Mouse (Mus musculus): Measurements from ENCODE around the gene Vmn1r18. TPM values are rescaled to one million over a fixed set of nuclear protein-coding genes. Genes with fewer than 3 reads are reported as not detected.

Vmn1r18 gene
- total RNA-seq (2012; rRNA removed) (not detected in 2 replicates), polyA plus RNA-seq (2012; ENCODE audit: insufficient read depth in 1 of 2, insufficient read length in 2 of 2, low read depth in 1 of 2, low replicate concordance in 2 of 2, missing spikeins in 1 of 2) (under 1 TPM in 1 of 2 experiments, not detected in 1; under 0.01 TPM)

- no peak within 1 kb of the TSS for H3K4me3 ChIP-seq (ENCODE audit: control insufficient read depth in 1 of 2, insufficient read depth in 1 of 2, low read depth in 2 of 2, low read length in 2 of 2)
- no peak within 1 kb of the TSS for H3K9ac ChIP-seq (ENCODE audit: control insufficient read depth, low read depth, low read length, poor library complexity, severe bottlenecking)
- H3K27ac ChIP-seq (ENCODE audit: control insufficient read depth, low read depth, low read length), result no peak within 1 kb of the TSS
- H3K9me3 ChIP-seq (replicated peaks; ENCODE audit: insufficient read depth, low read length), result no peaks in the 10 kb centered on the region
- H3K4me1 ChIP-seq (ENCODE audit: control insufficient read depth in 1 of 2, insufficient read depth in 2 of 2, low read length in 2 of 2), result no peaks in the 10 kb centered on the region
- TF ChIP-seq ELF1 (IDR thresholded peaks at IDR 0.05; ENCODE audit: low read depth, low read length), result no peak
- TF ChIP-seq MEF2A (IDR thresholded peaks at IDR 0.05; ENCODE audit: extremely low read depth, insufficient replicate concordance, low read depth, low read length, poor library complexity, severe bottlenecking), result no peak
- no peak for TF ChIP-seq NELFE (IDR thresholded peaks at IDR 0.05; ENCODE audit: low read depth, low read length)
- no peak for TF ChIP-seq E2F4 (IDR thresholded peaks at IDR 0.05; ENCODE audit: borderline replicate concordance, low read depth, low read length)
- no peak for TF ChIP-seq TCF12 (IDR thresholded peaks at IDR 0.05; ENCODE audit: low read depth, low read length)
- TF ChIP-seq ZC3H11A (IDR thresholded peaks at IDR 0.05; ENCODE audit: low read depth, low read length), result no peak
- TF ChIP-seq JUND (IDR thresholded peaks at IDR 0.05; ENCODE audit: low read depth, low read length), result no peak
- no peak for TF ChIP-seq RAD21 (IDR thresholded peaks at IDR 0.05; ENCODE audit: low read depth, low read length)
- TF ChIP-seq TBP (IDR thresholded peaks at IDR 0.05; ENCODE audit: low read depth, low read length), result no peak
- no peak for TF ChIP-seq MYB (IDR thresholded peaks at IDR 0.05; ENCODE audit: low read depth, low read length)
- no peak for TF ChIP-seq SMC3 (IDR thresholded peaks at IDR 0.05; ENCODE audit: low read depth, low read length)
- no peak for TF ChIP-seq ETS1 (IDR thresholded peaks at IDR 0.05; ENCODE audit: low read depth, low read length)
- TF ChIP-seq NRF1 (IDR thresholded peaks at IDR 0.05; ENCODE audit: insufficient read depth, low read depth, low read length, poor library complexity, severe bottlenecking), result no peak
- DNase-seq (ENCODE audit: low read depth, low spot score), result no peak
- H3K36me3 ChIP-seq (ENCODE audit: control insufficient read depth in 1 of 2, insufficient read depth in 2 of 2, low read length in 2 of 2), result no peaks in the 10 kb centered on the region
- H3K27me3 ChIP-seq (ENCODE audit: control insufficient read depth in 1 of 2, insufficient read depth in 2 of 2, low read length in 2 of 2), result no peaks in the 10 kb centered on the region
- no peaks in the 10 kb centered on the region for H3K79me2 ChIP-seq (ENCODE audit: control insufficient read depth, insufficient read depth, low read length, poor library complexity)
These were observed at the start of gene Vmn1r18 for GRCm38 (mm10) chr6:57395683-57396082. Gene Vmn1r18 (minus strand): TSS chr6:57395783.

- H3K9ac ChIP-seq (ENCODE audit: control insufficient read depth, low read depth, low read length, poor library complexity, severe bottlenecking), result no peak overlapping the region
- H3K4me3 ChIP-seq (ENCODE audit: control insufficient read depth in 1 of 2, insufficient read depth in 1 of 2, low read depth in 2 of 2, low read length in 2 of 2), result no peak overlapping the region
- H3K27ac ChIP-seq (ENCODE audit: control insufficient read depth, low read depth, low read length), result no peak overlapping the region
- H3K27me3 ChIP-seq (ENCODE audit: control insufficient read depth in 1 of 2, insufficient read depth in 2 of 2, low read length in 2 of 2), result no peaks in the 10 kb centered on the region
- H3K36me3 ChIP-seq (ENCODE audit: control insufficient read depth in 1 of 2, insufficient read depth in 2 of 2, low read length in 2 of 2), result no peaks in the 10 kb centered on the region
- no peaks in the 10 kb centered on the region for H3K9me3 ChIP-seq (replicated peaks; ENCODE audit: insufficient read depth, low read length)
- no peaks in the 10 kb centered on the region for H3K79me2 ChIP-seq (ENCODE audit: control insufficient read depth, insufficient read depth, low read length, poor library complexity)
- DNase-seq (ENCODE audit: low read depth, low spot score), result peak; percentile 22
- TF ChIP-seq ZKSCAN1 (IDR thresholded peaks at IDR 0.05; ENCODE audit: low read depth, low read length), result no peak
- TF ChIP-seq SMC3 (IDR thresholded peaks at IDR 0.05; ENCODE audit: low read depth, low read length), result peak; percentile 56
- TF ChIP-seq ZMIZ1 (IDR thresholded peaks at IDR 0.05; ENCODE audit: low read depth, low read length), result no peak
- peak; percentile 65 for TF ChIP-seq RAD21 (IDR thresholded peaks at IDR 0.05; ENCODE audit: low read depth, low read length)
- peak; percentile 47 for TF ChIP-seq ZC3H11A (IDR thresholded peaks at IDR 0.05; ENCODE audit: low read depth, low read length)
- TF ChIP-seq CTCF (IDR thresholded peaks at IDR 0.05 in 2 of 3, conservative IDR thresholded peaks at IDR 0.05 in 1 of 3; ENCODE audit: control insufficient read depth in 1 of 3, insufficient read depth in 1 of 3, low read depth in 2 of 3, low read length in 3 of 3, poor library complexity in 1 of 3, severe bottlenecking in 1 of 3), result peak in 1 of 3 experiments; percentile 50; a peak in 2 of 6 replicates
- H3K4me1 ChIP-seq (ENCODE audit: control insufficient read depth in 1 of 2, insufficient read depth in 2 of 2, low read length in 2 of 2), result no peaks in the 10 kb centered on the region
These were observed 35.6 kb upstream of the Vmn1r18 start for GRCm38 (mm10) chr6:57431196-57431595.

Measured in MEL (cell line).